Mouse (Mus musculus): ENCODE results near the gene Tmem109.

The Tmem109 gene

GRCm38 (mm10) chr19:10881426-10882154 is at the start of gene Tmem109:
Gene Tmem109, minus strand, starts transcription at chr19:10882001.
- DNase-seq (ENCODE audit: low spot score), result peak; percentile 88

GRCm38 (mm10) chr19:10930641-10931040 is 48.8 kb upstream of the Tmem109 start:
- no peak for DNase-seq (ENCODE audit: low spot score)

GRCm38 (mm10) chr19:10926666-10927065 is 44.9 kb upstream of the Tmem109 start:
- DNase-seq (ENCODE audit: low spot score), result no peak

GRCm38 (mm10) chr19:10926123-10926621 is 44.4 kb upstream of the Tmem109 start:
- no peak for DNase-seq (ENCODE audit: low spot score)

GRCm38 (mm10) chr19:10924220-10924619 is 42.4 kb upstream of the Tmem109 start:
- no peak for DNase-seq (ENCODE audit: low spot score)

- DNase-seq (ENCODE audit: low spot score), result no peak
These were observed 39.3 kb upstream of the Tmem109 start for GRCm38 (mm10) chr19:10921058-10921457.

- DNase-seq (ENCODE audit: low spot score), result no peak
These were observed 38.7 kb upstream of the Tmem109 start, which contains the start of gene Zp1 for GRCm38 (mm10) chr19:10920532-10920931. Gene Zp1, minus strand, starts transcription at chr19:10920632.

- no peak for DNase-seq (ENCODE audit: low spot score)
These were observed 36.7 kb upstream of the Tmem109 start for GRCm38 (mm10) chr19:10918321-10918991.

- DNase-seq (ENCODE audit: low spot score), result no peak
These were observed 34.7 kb upstream of the Tmem109 start for GRCm38 (mm10) chr19:10916506-10916905.

- DNase-seq (ENCODE audit: low spot score), result no peak
These were observed 33.1 kb upstream of the Tmem109 start for GRCm38 (mm10) chr19:10914870-10915269.

GRCm38 (mm10) chr19:10914291-10914690 is 32.5 kb upstream of the Tmem109 start:
- no peak for DNase-seq (ENCODE audit: low spot score)

- no peak for DNase-seq (ENCODE audit: low spot score)
These were observed 27.4 kb upstream of the Tmem109 start for GRCm38 (mm10) chr19:10909087-10909721.

- peak; percentile 40 for DNase-seq (ENCODE audit: low spot score)
These were observed 26.1 kb upstream of the Tmem109 start for GRCm38 (mm10) chr19:10907891-10908290.

GRCm38 (mm10) chr19:10905728-10906000 is 23.9 kb upstream of the Tmem109 start:
- no peak for DNase-seq (ENCODE audit: low spot score)

- no peak for DNase-seq (ENCODE audit: low spot score)
These were observed 23.3 kb upstream of the Tmem109 start for GRCm38 (mm10) chr19:10904927-10905727.

- no peak for DNase-seq (ENCODE audit: low spot score)
These were observed 22.7 kb upstream of the Tmem109 start for GRCm38 (mm10) chr19:10904512-10904911.

- no peak for DNase-seq (ENCODE audit: low spot score)
These were observed 19.2 kb upstream of the Tmem109 start for GRCm38 (mm10) chr19:10901046-10901445.

GRCm38 (mm10) chr19:10900315-10900714 is 18.5 kb upstream of the Tmem109 start:
- DNase-seq (ENCODE audit: low spot score), result no peak

- no peak for DNase-seq (ENCODE audit: low spot score)
These were observed 15.7 kb upstream of the Tmem109 start for GRCm38 (mm10) chr19:10897491-10897890.

GRCm38 (mm10) chr19:10896849-10897248 is 15.0 kb upstream of the Tmem109 start:
- DNase-seq (ENCODE audit: low spot score), result no peak

- no peak for DNase-seq (ENCODE audit: low spot score)
These were observed 13.9 kb upstream of the Tmem109 start for GRCm38 (mm10) chr19:10895708-10896107.

- peak; percentile 96 for DNase-seq (ENCODE audit: low spot score)
These were observed 13.3 kb upstream of the Tmem109 start, which contains the start of gene Prpf19 for GRCm38 (mm10) chr19:10895016-10895528. Gene Prpf19, plus strand, starts transcription at chr19:10895231.
